Mouse (Mus musculus) hindbrain, embryonic 14.5 days (tissue): ENCODE data around the gene Ccdc105. TPM values are rescaled to one million over a fixed set of nuclear protein-coding genes. Genes with fewer than 3 reads are reported as not detected.

Experiments
- ATAC-seq: fragments of 200-750 bp; cut with Nextera tagmentation; 2 replicates; pipeline ENCODE4 v1.8.0; 2017; ENCODE audit warnings: moderate number of reproducible peaks, mild to moderate bottlenecking, moderate TSS enrichment, moderate library complexity; ENCODE audit not compliant: low FRiP score
- DNase-seq: peaks from one replicate; pipeline ENCODE4 v3.0.0-alpha.2; 2015; ENCODE audit warnings: low spot score
- H3K27ac ChIP-seq: fragments of 300-500 bp; sonication (generic); 2 replicates; pipeline ENCODE4 v1.5.1; 2014; ENCODE audit warnings: mild to moderate bottlenecking, moderate library complexity
- H3K27me3 ChIP-seq: fragments of 300-500 bp; sonication (generic); 2 replicates; pipeline ENCODE4 v1.6.1; 2014; ENCODE audit warnings: mild to moderate bottlenecking, low read length, mixed read lengths; ENCODE audit not compliant: control insufficient read depth, insufficient read depth
- H3K36me3 ChIP-seq: fragments of 300-500 bp; sonication (generic); replicated peaks from 2 replicates; pipeline ENCODE4 v1.6.1; 2014; ENCODE audit not compliant: control insufficient read depth, insufficient read depth
- H3K4me1 ChIP-seq: fragments of 300-500 bp; sonication (generic); replicated peaks from 2 replicates; pipeline ENCODE4 v1.6.1; 2014; ENCODE audit warnings: antibody characterized with exemption, low read length, mixed read lengths; ENCODE audit not compliant: control insufficient read depth, insufficient read depth
- H3K4me2 ChIP-seq: fragments of 300-500 bp; sonication (generic); replicated peaks from 2 replicates; pipeline ENCODE4 v1.6.1; 2014; ENCODE audit warnings: mild to moderate bottlenecking, moderate library complexity
- H3K4me3 ChIP-seq: fragments of 300-500 bp; sonication (generic); replicated peaks from 2 replicates; pipeline ENCODE4 v1.5.1; 2014; ENCODE audit warnings: mild to moderate bottlenecking, low read length
- H3K9ac ChIP-seq: fragments of 300-500 bp; sonication (generic); 2 replicates; pipeline ENCODE4 v1.6.1; 2014
- H3K9me3 ChIP-seq: fragments of 300-500 bp; sonication (generic); 2 replicates; pipeline ENCODE4 v1.6.1; 2016; ENCODE audit warnings: low read length; ENCODE audit not compliant: control insufficient read depth
- WGBS: fragments of 180-500 bp; shearing (Covaris S2); extraction: QIAGEN DNeasy Blood & Tissue Kit; methylation state at CpG from one replicate; pipeline ENCODE4 v1.1.7; 2014; 5-methylcytosine and 5-hydroxymethylcytosine counted together
- polyA plus RNA-seq: library from polyadenylated mRNA; unstranded; fragments of >200 nt; fragmentation: Nextera tagmentation; extraction: Ambion mirVana; gene quantifications from 2 replicates; pipeline ENCODE4 v1.2.1, GENCODE M21; 2014

Gene Ccdc105
- polyA plus RNA-seq, 1 experiment from 2014 or later, result 0.23 TPM

DNA sequence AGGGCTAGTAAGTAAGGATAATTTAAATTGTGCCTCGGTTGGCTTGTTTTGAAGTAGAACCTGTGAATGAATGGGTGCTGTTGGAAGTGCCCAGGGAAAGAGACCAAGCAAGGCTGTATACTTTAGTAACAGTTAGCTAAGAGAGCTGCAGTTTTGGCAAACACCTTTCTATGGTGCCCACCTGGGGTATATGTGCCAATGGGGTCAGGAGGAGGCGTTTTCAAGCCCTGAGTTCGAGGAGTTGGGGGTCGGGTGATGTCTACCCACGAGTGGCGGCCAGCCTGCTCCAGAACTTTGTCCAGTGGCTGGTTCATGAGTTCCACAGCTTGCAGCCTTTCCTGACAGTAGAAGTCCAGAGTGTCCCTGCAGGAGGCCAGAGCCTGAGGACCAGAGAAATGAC is 3.9 kb downstream of the Ccdc105 start:
- no peaks in the 10 kb centered on the region for H3K27me3 ChIP-seq
- H3K36me3 ChIP-seq, result no peaks in the 10 kb centered on the region
- H3K4me3 ChIP-seq, result no peak overlapping the region
- ATAC-seq (no peak), DNase-seq (no peak)
- no peaks in the 10 kb centered on the region for H3K9me3 ChIP-seq
- 91% methylated on average over 6 of the region's 6 CpGs for WGBS
- no peak overlapping the region for H3K9ac ChIP-seq
- no peak overlapping the region for H3K27ac ChIP-seq
- peaks cover 6% of the 10 kb centered on the region; the same call in 1 of the 2 replicates for H3K4me1 ChIP-seq
- no peak overlapping the region for H3K4me2 ChIP-seq

DNA sequence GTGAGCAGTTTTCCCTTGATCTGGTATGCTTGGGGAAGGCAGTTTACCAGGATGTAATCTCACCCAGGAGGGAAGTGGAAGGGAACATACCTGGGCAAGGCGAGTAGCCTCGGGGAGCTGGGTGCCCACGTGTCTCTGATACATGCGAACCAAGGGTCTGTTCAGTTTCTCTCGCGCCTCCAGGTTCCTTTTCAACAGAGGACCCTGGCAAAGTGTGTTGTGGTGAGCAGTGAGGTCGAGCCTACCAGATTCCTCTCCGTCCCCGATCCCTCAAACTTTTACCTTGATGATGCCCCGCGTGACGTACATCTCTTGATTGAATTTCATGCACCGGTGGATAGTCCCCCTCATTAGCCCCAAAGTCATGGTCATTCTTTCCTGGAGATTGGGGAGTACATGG is 4.7 kb downstream of the Ccdc105 start:
- H3K27ac ChIP-seq, result no peak overlapping the region
- no peak for ATAC-seq
- 80% methylated on average over 13 of the region's 13 CpGs for WGBS
- no peak for DNase-seq
- H3K9ac ChIP-seq, result no peak overlapping the region
- H3K4me3 ChIP-seq, result peak overlapping the region; percentile 34
- peaks cover 6% of the 10 kb centered on the region; the same call in 1 of the 2 replicates for H3K4me1 ChIP-seq
- peak overlapping the region; percentile 56 for H3K4me2 ChIP-seq
- H3K27me3 ChIP-seq, result no peaks in the 10 kb centered on the region
- H3K36me3 ChIP-seq, result no peaks in the 10 kb centered on the region
- H3K9me3 ChIP-seq, result no peaks in the 10 kb centered on the region

DNA sequence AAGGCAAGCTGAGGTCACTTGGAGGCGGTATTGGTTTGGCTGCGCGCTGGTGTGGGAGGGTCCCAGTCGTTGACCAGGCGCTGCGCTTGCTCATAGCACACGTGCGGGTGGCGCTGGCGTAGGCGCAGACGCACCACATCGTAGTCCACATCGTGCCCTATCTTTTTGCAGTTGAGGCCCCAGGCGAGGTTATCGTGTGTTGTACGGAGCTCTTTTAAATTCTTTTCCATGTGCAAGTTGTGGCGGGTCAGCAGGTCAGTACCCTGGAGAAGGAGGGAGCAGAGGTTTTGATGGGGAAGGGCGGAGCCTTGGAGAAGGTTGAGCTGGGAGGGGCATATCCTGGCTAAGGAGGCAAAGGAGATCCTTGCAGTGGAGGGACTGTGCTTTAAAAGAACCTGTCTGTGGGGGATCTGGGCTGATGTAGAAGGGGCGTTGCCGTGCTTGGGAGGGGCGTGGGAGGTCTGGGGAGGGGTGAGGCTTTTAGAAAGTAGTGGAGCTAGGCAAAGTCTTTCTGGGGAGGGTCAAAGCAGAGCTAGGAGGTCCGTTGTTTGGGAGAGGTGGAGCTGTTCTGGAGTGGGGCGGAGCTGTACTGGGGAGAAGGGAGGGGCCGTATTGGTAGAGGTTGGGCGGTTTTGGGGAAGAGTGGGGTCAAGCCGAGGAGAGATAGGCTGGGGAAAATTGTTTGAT is 5.7 kb downstream of the Ccdc105 start:
- H3K9me3 ChIP-seq, result no peaks in the 10 kb centered on the region
- H3K4me3 ChIP-seq, result peak overlapping the region; percentile 34
- WGBS, result under 1% methylated on average over 27 of the region's 27 CpGs
- H3K27me3 ChIP-seq, result no peaks in the 10 kb centered on the region
- H3K4me2 ChIP-seq, result peak overlapping the region; percentile 56
- DNase-seq (peak; percentile 63), ATAC-seq (peak; percentile 86)
- H3K27ac ChIP-seq, result no peak overlapping the region
- H3K9ac ChIP-seq, result peak overlapping the region; percentile 47
- H3K36me3 ChIP-seq, result no peaks in the 10 kb centered on the region
- peaks cover 6% of the 10 kb centered on the region; the same call in 1 of the 2 replicates for H3K4me1 ChIP-seq

DNA sequence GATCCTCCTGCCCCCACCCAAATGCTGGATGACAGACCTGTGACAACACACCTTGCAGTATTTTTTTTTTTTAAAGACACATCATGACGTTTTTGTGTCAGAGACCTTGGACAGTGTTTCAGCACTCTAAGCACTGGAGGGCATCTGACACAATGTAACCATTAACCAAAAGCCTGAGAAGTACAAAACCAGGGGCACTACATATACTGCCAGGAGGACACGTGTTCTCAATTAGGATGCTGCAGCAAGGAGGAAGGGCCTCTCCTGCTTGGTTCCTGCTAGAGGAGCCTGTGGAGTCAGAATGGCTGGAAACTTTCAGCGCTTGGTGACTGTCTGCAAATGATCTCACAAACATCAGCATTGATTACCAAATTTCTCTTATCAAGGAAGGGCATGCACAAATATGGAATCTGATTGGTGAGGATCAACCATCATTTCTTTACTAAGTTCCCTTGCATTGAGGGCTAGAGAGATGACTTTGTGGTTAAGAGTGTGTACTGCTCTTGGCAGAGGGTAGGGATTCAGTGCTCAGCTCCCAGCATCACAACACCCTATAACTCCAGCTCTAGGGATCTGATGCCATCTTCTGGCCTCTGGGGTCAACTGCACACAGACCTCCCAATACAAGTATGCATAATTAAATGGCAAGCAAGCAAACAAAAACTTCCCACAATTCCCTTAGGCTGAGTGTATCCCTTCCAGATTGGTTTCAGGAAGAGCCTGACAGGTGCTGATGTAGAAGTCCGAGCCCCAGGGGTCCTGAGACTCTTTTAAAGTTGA is 7.2 kb downstream of the Ccdc105 start:
- ATAC-seq, result no peak
- no peak for DNase-seq

DNA sequence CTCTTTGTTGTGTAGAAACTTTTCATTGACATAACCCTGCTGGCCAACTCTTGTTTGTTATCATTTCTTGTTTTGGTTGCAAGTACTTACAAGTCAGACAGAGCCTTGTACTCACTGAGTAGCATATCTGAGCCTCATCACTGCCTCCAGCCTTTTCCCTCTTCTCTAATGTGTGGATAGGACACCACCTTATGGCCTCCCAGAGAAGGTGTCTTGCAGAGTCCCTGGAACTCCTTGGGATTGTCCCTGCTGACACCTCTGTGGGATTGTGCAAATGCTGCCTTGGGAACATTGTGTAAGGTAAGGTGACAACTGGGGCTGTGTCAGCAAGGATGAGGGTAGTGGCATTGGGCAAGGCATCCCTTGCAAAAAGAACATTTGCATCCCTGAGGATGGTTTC is 9.1 kb downstream of the Ccdc105 start:
- Histone ChIP-seq H3K9me3 (no peaks in the 10 kb centered on the region), H3K9ac (no peak overlapping the region), H3K27me3 (no peaks in the 10 kb centered on the region), H3K36me3 (no peaks in the 10 kb centered on the region), H3K27ac (no peak overlapping the region), H3K4me1 (no peaks in the 10 kb centered on the region), H3K4me3 (no peak overlapping the region), H3K4me2 (no peak overlapping the region)
- ATAC-seq, result no peak
- no peak for DNase-seq

More for the DNA sequence above, 7.2 kb downstream of the Ccdc105 start:
- no peak overlapping the region for H3K9ac ChIP-seq
- H3K4me1 ChIP-seq, result no peaks in the 10 kb centered on the region
- no peaks in the 10 kb centered on the region for H3K36me3 ChIP-seq
- H3K27me3 ChIP-seq, result no peaks in the 10 kb centered on the region
- H3K4me2 ChIP-seq, result no peak overlapping the region
- no peak overlapping the region for H3K4me3 ChIP-seq
- H3K9me3 ChIP-seq, result no peaks in the 10 kb centered on the region
- WGBS, result 63% methylated on average over 4 of the region's 4 CpGs
- no peak overlapping the region for H3K27ac ChIP-seq

GRCm38 (mm10) chr10:78739821-78740220 is 13.0 kb downstream of the Ccdc105 start:
- no peak for ATAC-seq
- WGBS, result 80% methylated on average over 4 of the region's 4 CpGs
- Histone ChIP-seq H3K9ac (no peak overlapping the region), H3K36me3 (no peaks in the 10 kb centered on the region), H3K27me3 (no peaks in the 10 kb centered on the region), H3K9me3 (no peaks in the 10 kb centered on the region), H3K4me3 (no peak overlapping the region), H3K4me2 (no peak overlapping the region), H3K4me1 (no peaks in the 10 kb centered on the region), H3K27ac (no peak overlapping the region)
- no peak for DNase-seq

DNA sequence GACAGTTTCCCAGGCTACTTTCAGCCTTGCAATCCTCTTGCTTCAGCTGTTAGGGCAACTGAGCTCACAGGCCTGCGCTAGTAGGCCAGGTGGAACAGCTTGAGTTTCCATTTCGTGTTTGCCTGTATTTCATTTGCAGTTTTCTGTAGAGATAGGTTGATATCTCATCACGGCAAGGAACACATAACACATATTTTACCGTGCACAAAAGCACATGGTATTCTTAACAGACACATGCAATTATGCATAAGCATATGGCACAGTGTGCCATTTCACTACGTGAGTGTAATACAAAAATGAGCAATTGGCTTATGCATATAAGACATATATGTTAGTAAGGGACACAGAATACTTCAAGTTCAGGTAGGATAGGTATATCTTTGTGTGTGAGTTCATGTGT is 25.0 kb downstream of the Ccdc105 start:
- Histone ChIP-seq H3K27ac (no peak overlapping the region), H3K27me3 (no peaks in the 10 kb centered on the region), H3K4me3 (no peak overlapping the region), H3K4me1 (no peaks in the 10 kb centered on the region), H3K4me2 (no peak overlapping the region), H3K9ac (no peak overlapping the region), H3K36me3 (no peaks in the 10 kb centered on the region), H3K9me3 (no peaks in the 10 kb centered on the region)
- WGBS, result 83% methylated on average over 5 of the region's 5 CpGs
- no peak for DNase-seq
- no peak for ATAC-seq

DNA sequence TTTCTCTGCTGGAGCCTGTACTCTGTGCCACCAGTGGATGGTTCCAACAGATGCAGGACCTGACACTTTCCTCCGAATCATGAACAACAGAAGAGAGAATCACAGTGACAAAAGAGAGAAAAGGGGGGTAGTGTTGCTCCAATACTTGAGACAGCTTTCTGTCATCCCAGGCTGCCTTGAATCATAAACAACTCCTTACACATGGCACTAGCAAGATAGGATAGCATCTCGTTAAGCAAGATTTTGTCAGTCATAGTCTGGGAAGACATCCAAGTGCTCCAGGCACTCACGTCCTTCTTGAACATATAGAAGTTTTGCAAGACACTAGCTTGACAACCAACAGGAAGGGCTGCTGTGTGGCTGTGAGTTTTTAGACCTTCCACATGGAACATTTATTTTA is 25.8 kb downstream of the Ccdc105 start:
- WGBS, result 83% methylated on average over 3 of the region's 3 CpGs
- ATAC-seq (no peak), DNase-seq (no peak)
- no peaks in the 10 kb centered on the region for H3K9me3 ChIP-seq
- no peaks in the 10 kb centered on the region for H3K36me3 ChIP-seq
- H3K9ac ChIP-seq, result no peak overlapping the region
- H3K4me3 ChIP-seq, result no peak overlapping the region
- H3K4me2 ChIP-seq, result no peak overlapping the region
- H3K4me1 ChIP-seq, result no peaks in the 10 kb centered on the region
- H3K27ac ChIP-seq, result no peak overlapping the region
- H3K27me3 ChIP-seq, result no peaks in the 10 kb centered on the region

GRCm38 (mm10) chr10:78723416-78723815 is 29.4 kb downstream of the Ccdc105 start:
- no peak for ATAC-seq
- no peak overlapping the region for H3K9ac ChIP-seq
- no peak overlapping the region for H3K4me2 ChIP-seq
- H3K36me3 ChIP-seq, result no peaks in the 10 kb centered on the region
- H3K27me3 ChIP-seq, result no peaks in the 10 kb centered on the region
- no peak overlapping the region for H3K27ac ChIP-seq
- WGBS, result 39% methylated on average over 2 of the region's 2 CpGs
- no peak for DNase-seq
- no peaks in the 10 kb centered on the region for H3K4me1 ChIP-seq
- H3K4me3 ChIP-seq, result no peak overlapping the region
- no peaks in the 10 kb centered on the region for H3K9me3 ChIP-seq
